Mouse (Mus musculus) neural tube, embryonic 15.5 days (tissue): ENCODE results near the gene Hpf1. TPM values are rescaled to one million over a fixed set of nuclear protein-coding genes. Genes with fewer than 3 reads are reported as not detected.

Experiments used
- ATAC-seq: fragments of 200-750 bp; cut with Nextera tagmentation; 2 replicates; pipeline ENCODE4 v1.8.0; 2017; ENCODE audit warnings: mild to moderate bottlenecking, moderate TSS enrichment, moderate library complexity; ENCODE audit not compliant: low FRiP score
- H3K27ac ChIP-seq: fragments of 300-500 bp; sonication (generic); replicated peaks from 2 replicates; pipeline ENCODE4 v1.5.1; 2015; ENCODE audit warnings: mild to moderate bottlenecking, inconsistent platforms
- H3K27me3 ChIP-seq: fragments of 300-500 bp; sonication (generic); replicated peaks from 2 replicates; pipeline ENCODE4 v1.6.1; 2015; ENCODE audit warnings: inconsistent platforms
- H3K36me3 ChIP-seq: fragments of 300-500 bp; sonication (generic); 2 replicates; pipeline ENCODE4 v1.6.1; 2015; ENCODE audit warnings: inconsistent platforms
- H3K4me1 ChIP-seq: fragments of 300-500 bp; sonication (generic); 2 replicates; pipeline ENCODE4 v1.6.1; 2015; ENCODE audit warnings: inconsistent platforms
- H3K4me2 ChIP-seq: fragments of 300-500 bp; sonication (generic); 2 replicates; pipeline ENCODE4 v1.6.1; 2015; ENCODE audit warnings: inconsistent platforms, mild to moderate bottlenecking, moderate library complexity
- H3K4me3 ChIP-seq: fragments of 300-500 bp; sonication (generic); replicated peaks from 2 replicates; pipeline ENCODE4 v1.5.1; 2015; ENCODE audit warnings: mild to moderate bottlenecking, inconsistent platforms
- H3K9ac ChIP-seq: fragments of 300-500 bp; sonication (generic); replicated peaks from 2 replicates; pipeline ENCODE4 v1.6.1; 2015; ENCODE audit warnings: mild to moderate bottlenecking, inconsistent platforms
- H3K9me3 ChIP-seq: fragments of 300-500 bp; sonication (generic); replicated peaks from 2 replicates; pipeline ENCODE4 v1.6.1; 2016; ENCODE audit warnings: inconsistent platforms
- WGBS: fragments of 180-500 bp; shearing (Covaris S2); methylation state at CpG from one replicate; pipeline ENCODE4 v1.1.7; 2015; ENCODE audit warnings: mixed read lengths; 5-methylcytosine and 5-hydroxymethylcytosine counted together
- polyA plus RNA-seq: library from polyadenylated mRNA; unstranded; fragments of >200 nt; fragmentation: Nextera tagmentation; extraction: Ambion mirVana; gene quantifications from 2 replicates; pipeline ENCODE4 v1.2.1, GENCODE M21; 2015

The Hpf1 gene
- polyA plus RNA-seq, 1 experiment from 2014 or later: 109 TPM

GRCm38 (mm10) chr8:60954281-60955014 is 64.2 kb downstream of the Hpf1 start:
- 2% methylated on average over 15 of the region's 15 CpGs for WGBS
- no peaks in the 10 kb centered on the region for H3K36me3 ChIP-seq
- peak; percentile 98 for ATAC-seq
- H3K27ac ChIP-seq: peak overlapping the region; percentile 94
- peak overlapping the region; percentile 60 for H3K4me2 ChIP-seq
- H3K4me3 ChIP-seq: peak overlapping the region; percentile 49
- H3K9ac ChIP-seq: peak overlapping the region; percentile 59
- no peaks in the 10 kb centered on the region for H3K9me3 ChIP-seq
- no peaks in the 10 kb centered on the region for H3K27me3 ChIP-seq
- peaks cover 18% of the 10 kb centered on the region for H3K4me1 ChIP-seq

- 89% methylated on average over 7 of the region's 7 CpGs for WGBS
- Histone ChIP-seq H3K4me2 (no peak overlapping the region), H3K36me3 (no peaks in the 10 kb centered on the region), H3K9ac (no peak overlapping the region), H3K4me3 (no peak overlapping the region), H3K4me1 (peaks cover 8% of the 10 kb centered on the region), H3K27ac (no peak overlapping the region), H3K9me3 (no peaks in the 10 kb centered on the region), H3K27me3 (no peaks in the 10 kb centered on the region)
- ATAC-seq: no peak
Measured at GRCm38 (mm10) chr8:60956847-60957246, 66.6 kb downstream of the Hpf1 start.

Other genes starting within 250 kb of the Hpf1 start
- 62.7 and 69.3 TPM in 2 replicates for gene Clcn3, start 92.9 kb downstream of the Hpf1 start, polyA plus RNA-seq
- 27.8 and 29.3 TPM in 2 replicates for gene Nek1, start 102.8 kb downstream of the Hpf1 start, polyA plus RNA-seq